ENCODE assay signal across 8 mouse cellular contexts in the genomic region with DNA sequence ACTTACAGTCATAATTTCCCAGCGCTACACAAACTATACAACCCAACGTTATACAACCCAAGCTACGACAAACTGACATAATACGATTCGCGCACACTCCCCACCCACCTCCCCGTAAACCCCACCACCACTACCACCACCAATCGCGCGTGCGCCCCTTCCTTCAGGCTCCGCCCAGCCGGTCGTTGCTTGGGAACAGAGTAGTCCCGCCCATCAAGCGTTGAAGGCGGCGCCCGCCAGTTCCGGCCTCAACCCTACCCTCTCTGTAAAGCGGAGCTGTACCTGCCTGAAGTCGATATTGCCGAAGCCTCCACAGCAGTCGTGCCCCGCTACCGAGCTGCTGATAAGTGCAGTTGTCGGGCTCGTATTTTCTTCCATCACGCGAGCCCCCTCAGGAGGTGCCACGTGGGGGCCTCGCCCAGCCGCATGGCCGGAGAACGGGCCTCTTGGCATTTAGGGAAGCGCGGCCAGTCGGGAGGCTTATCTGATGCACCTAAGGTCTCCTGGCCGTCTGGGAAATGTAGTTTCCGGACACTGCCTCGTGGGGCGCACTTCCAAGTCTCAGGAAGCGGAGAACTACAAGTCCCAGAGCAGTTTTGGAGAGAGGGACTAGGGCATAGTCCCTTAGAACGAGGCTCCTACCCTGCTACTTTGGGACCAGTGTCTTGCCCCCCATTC. TPM values are rescaled to one million over a fixed set of nuclear protein-coding genes. Genes with fewer than 3 reads are reported as not detected.
DNase-seq lines count a peak whose midpoint lies in the region; ATAC-seq lines count a peak whose summit lies in the region.

Gene Pemt, minus strand, starts transcription at position 432 of the 678 bp plus-strand sequence.

- DNase-seq in adrenal gland, adult (ENCODE audit: inconsistent age in 2 of 2, low spot score in 1 of 2): peak; percentile 95 to 99
- peak; percentile 99 for DNase-seq in embryo, embryonic 10.5 days (ENCODE audit: low spot score)
- peak; percentile 94 for DNase-seq in gastrocnemius, postnatal 14 days
- DNase-seq in left cerebral cortex, postnatal 10 days (ENCODE audit: extremely low spot score in 1 of 2, low spot score in 2 of 2): peak; percentile 96 to 97
- DNase-seq in right cerebral cortex, postnatal 25 days: peak; percentile 95
- DNase-seq in urinary bladder, postnatal 4 days (ENCODE audit: low spot score in 2 of 2): peak; percentile 91 to 95

- ATAC-seq in inflammation-experienced regulatory T-cells, adult 6 months: peak; percentile 98
- ATAC-seq in megakaryocyte-erythroid progenitor cell, adult 5-6 weeks (replicated peaks; ENCODE audit: low FRiP score, low TSS enrichment, poor library complexity, severe bottlenecking): peak; percentile 96

- intact Hi-C loops in gastrocnemius, postnatal 14 days (cut with DNase I; ENCODE audit: low total_unique reads): no loop called here
- intact Hi-C loops in left cerebral cortex, postnatal 10 days (cut with DNase I): no loop called here

RNA-seq across cellular contexts. Expression of gene Pemt, which starts in this region (rescaled TPM):
- 1 to 10 TPM; 4.4 to 5.5 TPM for total RNA-seq in gastrocnemius, postnatal 14 days (2021)
- 1 to 10 TPM in 2 of 3 experiments, under 1 TPM in 1; 0.74 to 2.5 (median 1.9) TPM for polyA plus RNA-seq in inflammation-experienced regulatory T-cells, adult 6 months (2017; shearing (Covaris generic))
- 1 to 10 TPM; 6.7 to 8.0 TPM for total RNA-seq in left cerebral cortex, postnatal 10 days (2021)
- total RNA-seq in megakaryocyte-erythroid progenitor cell, adult 5-6 weeks (2014; fragmentation: Nextera tagmentation): 10.9 and 18.9 TPM in 2 replicates
- 2.0 and 5.7 TPM in 2 replicates for total RNA-seq in megakaryocyte-erythroid progenitor cell, adult 5-6 weeks (2017)

Comparison
In these comparisons a context has a peak if more than half of its experiments do, and no peak if none do; other contexts are left out.
1. Peak in every context shown above with its lines: DNase-seq and ATAC-seq.